Mouse (Mus musculus): ENCODE data around the gene Ccnyl1.
A peak's percentile ranks its signal among the peaks of the same experiment; 100 is the strongest.

Ccnyl1 gene

DNA sequence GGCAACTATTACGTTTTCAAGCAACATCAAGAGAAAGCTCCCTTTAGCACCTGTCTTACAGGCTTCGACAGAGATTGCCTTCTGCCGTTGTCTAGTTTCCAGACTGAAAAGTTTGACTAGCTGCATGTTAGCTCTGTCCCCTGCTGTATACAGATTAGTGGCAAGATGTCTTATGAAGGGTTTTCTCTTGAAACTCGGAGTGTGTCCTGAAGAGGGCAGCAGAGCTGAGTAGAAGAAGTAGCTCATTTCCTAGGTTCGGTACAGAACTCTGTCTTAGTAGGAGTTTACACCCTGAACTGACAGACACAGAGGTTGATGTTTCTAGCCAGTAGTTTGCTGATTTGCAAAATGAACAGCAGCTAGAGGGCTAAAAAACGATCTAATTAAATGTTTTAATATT, 15.0 kb downstream of the Ccnyl1 start:
- peak; percentile 65 to 70 for DNase-seq

DNA sequence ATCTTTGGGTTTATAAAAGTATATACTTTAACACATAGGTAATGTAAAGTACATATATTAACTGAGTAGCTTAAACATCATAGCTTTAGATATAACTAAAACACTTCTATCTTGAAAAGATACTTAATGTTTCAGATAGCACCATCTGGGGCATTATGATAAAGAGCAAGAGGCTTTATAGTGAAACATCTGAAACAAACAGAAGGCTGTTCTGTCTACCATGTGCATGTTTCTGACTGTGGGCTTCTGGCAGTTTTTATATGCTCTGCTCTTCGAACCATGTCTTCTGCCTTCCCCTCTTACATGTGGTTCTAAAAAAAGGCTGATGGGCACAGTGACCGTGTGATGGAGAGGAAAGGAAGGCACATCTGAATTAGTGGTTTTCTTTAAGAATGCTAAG, 16.4 kb downstream of the Ccnyl1 start:
- DNase-seq: no peak

DNA sequence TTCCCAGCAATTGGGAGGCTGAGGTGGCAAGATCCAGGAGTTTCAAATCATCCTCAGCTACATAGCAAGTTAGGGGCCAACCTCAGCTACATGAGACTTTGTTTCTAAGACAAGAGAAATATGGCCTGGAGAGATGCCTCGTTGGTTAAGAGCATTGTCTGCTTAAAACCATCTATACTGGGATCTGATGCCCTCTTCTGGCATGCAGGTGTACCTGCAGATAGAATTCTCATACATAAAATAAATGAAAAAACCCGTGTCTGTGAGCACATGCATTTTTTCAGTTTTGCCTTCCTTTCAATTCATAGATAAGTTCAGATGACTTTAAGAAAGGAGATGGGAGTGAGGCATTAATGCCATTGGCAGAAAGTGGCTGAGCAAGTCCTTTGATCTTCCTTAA, 19.6 kb downstream of the Ccnyl1 start:
- DNase-seq: peak; percentile 45 to 49

DNA sequence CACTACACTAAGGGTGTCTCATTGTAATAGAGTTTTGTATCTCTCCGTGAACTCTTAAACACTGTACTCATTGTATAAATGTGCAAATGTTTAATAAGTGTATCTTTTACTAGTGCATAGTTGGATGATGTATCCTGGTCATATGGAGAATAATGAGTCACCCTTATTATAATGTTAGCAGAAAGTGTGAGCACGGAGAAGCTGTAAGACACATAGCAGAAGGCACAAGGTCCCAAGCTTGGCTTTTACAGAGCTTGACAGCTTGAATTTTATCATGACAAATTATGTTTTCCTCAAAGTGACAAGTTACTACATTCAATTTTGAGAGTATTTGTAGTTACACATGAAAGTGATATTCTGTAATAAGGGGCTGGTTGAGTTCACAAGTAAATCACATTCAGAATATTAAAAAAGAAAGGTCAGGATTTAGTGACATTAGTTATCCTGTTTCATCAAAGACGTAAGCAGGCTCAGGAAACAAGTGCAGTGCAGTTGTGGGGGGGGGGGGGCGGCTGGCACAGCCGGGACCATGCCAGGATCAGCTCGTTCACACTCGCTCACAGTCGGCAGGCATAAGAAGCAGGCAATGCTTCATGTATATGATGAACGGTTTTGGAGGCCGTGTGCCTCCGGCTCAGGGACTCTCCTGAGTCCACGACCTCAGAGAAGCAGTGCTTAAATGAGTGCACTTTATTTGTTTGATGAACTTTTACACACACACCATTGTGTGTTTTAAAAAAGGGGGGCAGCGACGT, 21.9 kb downstream of the Ccnyl1 start:
- DNase-seq: no peak

DNA sequence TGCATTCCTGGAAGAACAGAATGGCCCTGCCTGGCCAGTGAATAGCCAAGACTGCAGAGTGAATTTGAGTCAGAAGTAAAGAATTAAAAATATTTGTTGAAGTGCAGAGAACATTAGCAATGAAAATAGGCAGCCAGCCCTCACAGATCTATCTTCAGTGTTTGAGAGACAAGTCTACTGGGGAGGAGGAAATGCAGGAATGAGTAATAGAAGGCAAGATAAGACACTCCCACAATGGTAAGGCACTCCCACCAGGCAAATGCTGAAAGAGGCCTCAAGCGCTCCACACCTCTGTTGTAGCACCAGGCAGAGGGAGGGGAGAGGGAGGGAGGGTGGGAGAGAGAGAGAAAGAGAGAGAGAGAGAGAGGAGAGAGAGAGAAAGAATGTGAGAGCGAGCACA, 25.2 kb downstream of the Ccnyl1 start:
- no peak for DNase-seq

DNA sequence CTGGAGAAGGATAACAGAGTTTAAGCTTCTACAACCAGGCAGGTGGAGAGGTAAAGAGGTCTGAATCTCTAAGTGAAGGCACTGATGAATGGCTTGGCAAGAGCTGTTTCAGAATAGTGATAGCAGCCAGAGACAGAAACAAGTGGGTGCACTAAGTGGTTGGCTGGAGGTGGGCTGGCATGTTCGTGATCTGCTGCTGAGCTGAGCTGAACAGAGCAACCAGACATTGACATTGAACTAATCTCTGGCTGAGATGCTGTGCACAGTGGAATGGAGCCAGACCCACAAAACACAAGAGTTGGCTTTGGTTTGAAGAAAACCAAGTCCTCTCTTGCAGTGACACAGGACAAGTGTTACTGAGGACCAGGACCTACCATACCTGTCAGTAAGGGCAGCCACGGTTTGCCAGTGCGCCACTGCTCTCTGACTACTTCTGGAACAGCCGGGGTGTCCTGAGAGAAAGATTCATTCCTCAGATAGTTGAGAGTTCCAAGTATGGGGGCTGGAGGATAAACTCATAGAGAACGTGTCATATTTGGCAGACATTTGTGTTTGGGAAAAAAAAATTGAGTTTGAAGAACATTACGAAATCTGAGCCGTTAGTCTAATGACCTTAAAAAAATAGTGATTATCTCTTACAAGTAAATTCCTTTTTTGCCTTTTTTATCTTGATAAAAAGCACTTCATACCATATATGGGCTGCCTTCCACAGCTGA, 26.5 kb downstream of the Ccnyl1 start:
- DNase-seq: no peak

DNA sequence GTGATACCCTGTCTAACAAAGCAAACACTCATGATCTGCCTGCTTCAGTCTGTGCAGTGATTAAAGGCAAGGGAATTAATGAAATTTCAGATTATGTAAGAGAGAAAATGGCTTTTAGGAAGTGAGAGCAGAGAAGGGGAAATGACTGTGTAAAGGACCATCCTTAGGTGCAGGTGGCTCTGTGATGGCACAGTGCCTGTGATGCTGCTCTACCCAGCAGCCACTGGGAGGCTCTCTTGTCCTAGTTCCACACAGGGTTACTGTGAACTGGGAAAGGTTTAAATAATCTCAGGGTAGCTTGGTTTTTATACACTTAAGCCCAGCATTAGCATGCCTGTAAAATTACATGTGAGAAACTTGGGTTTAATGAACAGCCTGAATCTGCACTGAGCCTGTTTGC, 27.2 kb downstream of the Ccnyl1 start:
- DNase-seq: peak; percentile 60 to 67

DNA sequence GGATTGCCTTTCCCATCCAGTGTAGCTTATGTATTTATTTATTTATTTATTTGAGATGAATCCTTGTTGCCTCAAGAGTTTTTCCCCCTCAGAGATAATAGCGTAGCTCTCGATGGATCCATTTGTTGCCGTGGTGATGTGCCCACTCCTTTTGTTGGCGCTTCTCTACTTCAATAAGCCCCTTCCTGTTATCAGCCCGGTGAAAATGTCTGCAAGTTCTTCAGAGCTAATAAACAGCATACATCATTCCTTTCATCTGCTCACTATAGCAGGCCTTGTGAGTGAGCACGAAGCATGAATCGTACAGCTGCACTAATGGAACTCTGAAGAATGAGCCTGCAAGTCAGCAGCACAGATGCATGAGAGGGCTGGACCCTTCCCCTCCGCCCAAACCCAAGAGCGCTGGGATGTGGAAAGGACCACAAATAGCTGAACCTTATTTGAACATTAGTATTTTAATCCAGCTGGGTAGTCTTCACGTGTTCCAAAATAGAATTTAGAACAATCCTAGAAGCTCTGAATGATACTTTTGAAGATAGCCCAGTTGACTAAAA, 30.9 kb downstream of the Ccnyl1 start:
- DNase-seq: no peak

DNA sequence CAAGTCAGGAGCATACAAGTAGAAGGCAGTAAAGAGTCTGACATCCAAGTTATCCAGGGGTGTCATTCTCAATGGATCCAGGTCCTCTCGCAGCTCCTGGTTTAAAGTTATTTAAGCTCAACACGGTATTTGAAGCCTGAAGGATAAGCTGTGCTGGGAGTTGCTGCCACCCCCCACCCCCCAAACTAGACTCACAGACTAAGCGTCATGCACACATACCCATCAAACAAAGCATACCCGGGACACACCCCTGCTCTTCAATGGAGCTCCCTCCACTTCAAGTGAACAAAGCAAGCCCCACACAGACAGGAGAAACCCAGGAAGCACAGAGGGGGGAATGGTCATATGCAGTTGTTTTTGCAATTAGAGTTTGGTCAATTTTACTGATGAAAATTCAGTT, 39.8 kb downstream of the Ccnyl1 start:
- no peak for DNase-seq

DNA sequence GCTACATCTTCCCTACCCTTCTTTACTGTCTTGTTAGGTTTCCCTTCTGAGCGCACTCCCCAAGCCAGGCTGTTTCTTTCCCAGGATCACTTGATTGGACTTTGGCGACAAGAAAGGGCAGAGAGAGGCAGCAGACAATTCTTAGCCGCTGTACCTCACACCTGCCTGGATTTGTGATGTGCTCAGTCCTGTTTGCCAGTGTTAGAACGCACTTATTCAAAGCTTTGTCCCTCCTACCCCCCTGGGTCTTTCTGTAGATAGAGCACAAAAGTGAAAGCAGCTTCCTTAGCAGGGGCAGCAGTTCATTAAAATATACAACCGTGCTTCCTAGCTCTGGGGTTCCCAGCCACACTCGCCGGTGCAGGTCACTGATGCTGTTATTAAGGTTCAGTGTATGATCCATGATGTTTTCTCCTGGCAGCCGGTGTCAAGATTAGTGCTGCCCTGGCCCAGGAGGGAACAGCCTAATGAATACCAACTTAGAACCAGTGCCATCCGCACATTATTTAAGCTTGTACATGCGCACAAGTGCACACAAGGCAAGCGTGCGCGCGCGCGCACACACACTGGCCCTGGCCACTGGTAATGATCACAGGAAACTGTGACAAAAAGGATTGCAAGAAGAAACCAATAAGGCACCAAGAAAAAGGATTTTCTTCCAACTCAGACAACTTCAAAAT, 41.2 kb downstream of the Ccnyl1 start:
- DNase-seq: no peak

DNA sequence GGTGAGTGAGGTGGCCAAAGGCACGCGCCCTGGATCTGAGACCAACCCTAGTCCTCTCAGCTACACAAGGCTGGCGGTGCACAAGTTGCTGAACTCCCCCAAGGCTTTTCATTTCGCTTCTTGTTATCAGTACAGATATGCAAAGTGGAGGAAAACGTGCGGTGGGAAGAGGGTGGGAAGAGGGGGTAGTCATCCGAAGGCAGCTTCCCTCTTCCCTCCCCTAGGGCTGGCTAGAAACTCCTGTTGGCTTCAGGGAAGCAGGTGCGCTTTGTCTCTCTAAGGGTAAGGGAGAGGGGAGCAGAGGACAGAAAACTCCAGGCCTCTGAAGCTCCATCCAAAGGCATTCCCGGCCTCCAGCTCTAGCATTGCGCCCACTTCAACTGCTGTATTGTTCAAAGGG, 41.9 kb downstream of the Ccnyl1 start:
- no peak for DNase-seq

DNA sequence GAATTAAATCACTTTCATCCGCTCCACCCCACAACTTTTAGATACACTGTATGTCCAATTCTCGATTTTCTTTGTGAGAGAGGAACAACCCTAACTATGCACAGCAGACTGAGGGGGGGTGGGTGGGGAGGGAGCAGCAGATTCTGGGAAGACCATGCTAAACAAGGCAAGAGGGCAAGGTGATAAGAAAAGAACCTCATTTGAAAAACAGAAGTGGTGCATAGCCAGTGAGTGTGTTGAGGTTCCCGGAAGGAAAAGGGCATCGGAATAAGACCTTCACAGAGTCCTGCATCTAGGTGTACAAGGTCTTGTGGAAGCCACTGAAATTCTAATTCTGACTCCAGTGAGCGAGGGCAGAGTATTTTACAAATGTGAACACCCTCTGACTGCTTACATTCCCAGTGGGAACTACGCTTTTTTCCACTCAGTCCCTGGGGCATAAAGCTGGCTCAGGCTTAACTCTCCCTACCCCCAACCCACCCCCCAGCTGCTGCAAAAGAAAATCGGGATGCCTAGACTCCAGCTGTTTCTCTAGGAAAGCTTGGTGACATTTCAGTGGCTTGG, 42.5 kb downstream of the Ccnyl1 start:
- DNase-seq: no peak

DNA sequence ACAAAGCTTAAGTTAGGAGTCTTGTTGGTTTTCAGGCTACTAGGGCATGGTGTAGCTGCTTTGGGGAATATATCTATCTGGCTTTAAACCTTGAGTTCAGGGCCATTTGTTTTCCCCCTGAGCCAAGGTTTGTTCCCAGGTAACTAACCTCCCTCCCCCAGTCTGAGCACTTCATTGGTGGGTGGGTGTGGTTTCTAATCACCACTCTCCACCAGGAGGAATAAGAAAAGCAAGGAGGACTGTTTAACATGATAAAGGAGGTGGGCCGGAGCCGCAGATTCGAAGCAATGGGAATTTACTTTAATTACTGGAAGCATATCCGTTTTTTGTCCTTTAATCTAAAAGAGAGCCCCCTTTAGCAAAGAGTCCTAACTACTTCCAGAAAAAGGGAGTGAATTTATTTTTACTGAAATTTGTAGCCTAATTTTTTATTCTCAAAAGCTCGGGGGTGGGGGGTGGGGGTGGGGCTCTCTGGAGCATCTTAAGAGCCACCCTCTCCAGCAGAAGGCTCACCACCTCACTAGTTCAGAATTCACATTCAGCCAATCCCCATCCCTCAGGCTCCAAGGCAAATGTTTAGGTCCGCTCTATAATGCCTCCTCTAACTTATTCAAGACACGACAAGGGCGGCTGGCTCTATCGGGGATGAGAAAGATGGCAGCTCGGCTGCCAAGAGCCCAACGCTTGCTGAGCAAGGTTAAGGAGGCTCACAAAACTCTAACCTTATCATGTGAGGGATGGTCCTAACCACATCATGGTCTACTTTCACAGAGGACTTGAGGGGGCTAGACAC, 43.4 kb downstream of the Ccnyl1 start:
- no peak for DNase-seq

DNA sequence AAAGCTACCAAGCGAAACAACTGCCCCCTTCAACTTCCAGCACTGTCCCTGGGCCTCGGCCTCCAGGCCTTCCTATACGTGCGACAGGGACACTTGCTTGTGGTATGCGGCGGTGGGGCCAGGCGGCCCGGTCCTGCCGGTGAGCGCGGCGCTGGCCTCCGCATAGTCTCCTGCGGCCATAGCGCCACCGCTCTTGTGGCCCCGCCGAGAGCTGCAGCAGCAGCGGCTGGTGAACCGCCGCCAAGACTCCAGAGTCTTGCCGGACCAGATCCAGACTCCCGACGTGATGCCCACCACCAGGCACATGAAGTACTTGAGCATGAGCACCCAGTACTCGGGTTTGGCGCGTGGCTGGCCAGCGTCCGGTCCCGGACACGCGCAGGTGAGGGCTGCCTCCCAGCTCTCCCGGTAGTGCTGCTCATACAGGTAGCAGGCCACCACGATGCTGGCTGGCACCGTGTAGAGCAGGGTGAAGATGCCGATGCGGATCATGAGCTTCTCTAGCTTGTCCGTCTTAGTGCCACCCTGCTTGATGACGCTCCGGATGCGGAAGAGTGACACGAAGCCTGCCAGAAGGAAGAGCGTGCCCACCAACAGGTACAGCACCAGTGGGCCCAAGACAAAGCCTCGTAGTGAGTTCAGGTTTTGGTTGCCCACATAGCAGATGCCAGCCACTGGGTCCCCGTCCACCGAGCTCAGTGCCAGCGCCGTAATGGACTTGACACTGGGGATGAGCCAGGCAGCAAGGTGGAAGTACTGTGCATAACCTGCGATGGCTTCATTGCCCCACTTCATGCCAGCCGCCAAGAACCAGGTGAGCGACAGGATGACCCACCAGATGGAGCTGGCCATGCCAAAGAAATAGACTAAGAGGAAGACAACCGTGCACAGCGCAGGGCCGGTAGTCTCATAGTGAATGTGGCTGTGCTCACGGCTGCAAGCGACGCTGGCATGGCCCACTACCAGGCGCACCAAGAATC, 44.8 kb downstream of the Ccnyl1 start:
- DNase-seq: peak; percentile 10 to 18

DNA sequence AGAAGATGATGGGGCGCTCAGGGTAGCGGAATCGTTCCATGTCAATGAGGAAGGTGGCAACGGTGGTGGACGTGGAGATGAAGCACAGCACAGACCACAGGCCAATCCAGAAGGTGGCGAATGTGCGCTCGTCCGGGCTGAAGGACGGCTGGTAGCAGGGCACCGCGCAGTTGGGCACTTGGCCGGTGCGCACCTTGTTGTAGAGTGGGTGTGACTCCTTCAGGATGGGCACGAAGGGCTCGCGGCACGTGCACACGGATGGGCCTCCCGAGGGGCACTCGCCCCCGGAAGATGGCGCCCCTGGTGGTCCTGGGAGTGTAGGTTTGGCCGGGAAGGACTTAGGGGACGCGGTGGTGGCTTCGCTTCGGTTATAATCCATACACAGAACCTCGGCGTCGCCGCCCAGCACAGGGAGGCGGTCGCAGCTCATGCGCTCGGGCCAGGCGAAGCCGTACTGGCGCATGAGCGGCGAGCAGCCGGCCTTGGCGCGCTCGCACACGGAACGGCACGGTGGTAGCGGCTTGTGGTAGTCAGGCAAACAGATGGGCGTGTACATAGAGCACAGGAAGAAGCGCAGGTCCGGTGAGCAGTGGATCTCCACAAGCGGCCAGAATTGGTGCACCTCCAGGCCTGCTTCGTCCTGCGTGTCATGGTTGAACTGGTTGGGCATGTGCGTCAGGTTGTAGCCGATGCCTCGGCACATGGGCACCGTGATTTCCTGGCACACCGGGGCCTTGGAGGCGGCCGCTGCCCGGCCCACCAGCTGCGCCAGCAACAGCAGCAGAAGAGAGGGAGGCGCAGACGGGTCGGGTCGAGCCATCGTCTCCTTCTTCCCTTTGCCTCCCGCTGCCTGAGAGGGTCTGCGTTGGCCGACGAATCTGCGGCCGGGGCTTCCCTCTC, 45.8 kb downstream of the Ccnyl1 start:
- peak; percentile 55 to 57 for DNase-seq

DNA sequence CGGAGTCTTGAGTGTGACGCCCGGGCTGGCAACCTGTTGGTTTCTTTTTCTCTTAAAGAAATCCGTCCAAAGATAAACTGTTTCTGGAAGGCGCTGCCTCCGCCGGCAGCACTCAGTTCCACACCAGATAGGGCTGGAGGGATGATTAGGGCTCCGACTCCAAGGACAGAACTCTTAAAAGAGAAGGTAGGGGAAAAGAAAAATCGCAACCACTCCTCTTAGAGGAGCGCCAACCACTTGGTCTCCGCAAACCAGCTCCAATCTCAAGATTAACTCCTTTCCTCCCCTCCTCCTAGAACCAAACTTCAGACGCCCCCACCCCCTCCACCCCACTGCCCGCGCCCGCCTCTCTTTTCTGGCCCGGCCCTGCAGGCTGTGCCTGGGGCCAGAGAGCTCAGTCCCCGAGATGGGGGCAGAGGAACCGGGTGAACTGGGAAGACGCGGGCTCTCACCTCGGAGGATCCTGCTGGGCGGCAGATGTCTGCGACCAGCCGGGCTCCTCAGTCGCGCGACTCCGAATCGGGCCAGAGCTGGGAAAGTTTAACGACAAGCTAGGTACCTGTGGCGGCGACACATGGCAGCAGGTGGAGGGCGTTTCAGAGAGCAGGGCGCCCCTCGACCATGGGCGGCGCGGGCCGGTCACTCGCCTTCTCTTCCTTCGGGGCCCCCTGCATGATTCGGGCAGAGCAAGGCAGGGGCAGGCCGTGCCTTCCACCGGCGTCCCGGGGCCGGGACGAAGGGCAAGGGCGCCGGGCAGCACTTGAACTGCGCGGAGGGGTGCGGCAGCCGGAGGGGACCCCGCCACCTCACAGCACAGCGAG, 46.6 kb downstream of the Ccnyl1 start:
- DNase-seq: peak in 1 of 2 experiments; percentile 29

DNA sequence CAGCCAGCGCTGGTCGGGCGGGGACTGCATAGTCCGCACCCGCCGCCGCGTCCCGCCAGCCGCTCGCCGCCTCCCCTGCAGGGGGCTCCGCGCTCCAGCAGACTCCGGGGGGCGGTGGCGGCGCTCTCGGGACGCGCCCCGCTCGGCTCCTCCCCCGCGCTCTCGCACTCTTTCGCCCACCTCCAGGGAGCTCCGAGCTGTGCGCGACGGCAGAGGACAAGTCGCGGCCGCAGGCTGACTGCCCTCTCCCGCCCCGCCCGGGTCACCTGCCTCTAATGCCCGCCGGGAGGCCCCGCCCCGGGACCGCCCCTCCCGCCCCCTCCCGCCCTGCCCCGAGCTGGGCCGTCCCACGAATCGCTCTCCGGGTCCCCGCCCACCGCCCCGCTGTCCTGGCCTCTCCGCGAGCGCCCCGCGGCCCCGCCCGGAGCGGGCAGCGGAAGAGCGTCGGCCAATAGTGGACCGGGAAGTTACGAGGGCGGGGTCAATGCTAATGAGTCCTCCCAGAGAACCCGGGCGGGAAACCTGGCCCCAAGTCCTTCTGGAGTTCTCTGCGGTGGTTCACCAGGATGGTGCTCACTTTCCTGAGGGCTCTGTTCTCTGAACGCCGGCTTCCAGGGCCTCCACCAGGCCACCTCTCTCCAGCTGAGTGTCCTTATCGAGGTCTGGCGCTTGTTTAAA, 47.4 kb downstream of the Ccnyl1 start, which contains the start of gene Fzd5:
Gene Fzd5, minus strand, starts transcription at position 250 of the 678 bp plus-strand sequence.
- DNase-seq: peak; percentile 77 to 78

DNA sequence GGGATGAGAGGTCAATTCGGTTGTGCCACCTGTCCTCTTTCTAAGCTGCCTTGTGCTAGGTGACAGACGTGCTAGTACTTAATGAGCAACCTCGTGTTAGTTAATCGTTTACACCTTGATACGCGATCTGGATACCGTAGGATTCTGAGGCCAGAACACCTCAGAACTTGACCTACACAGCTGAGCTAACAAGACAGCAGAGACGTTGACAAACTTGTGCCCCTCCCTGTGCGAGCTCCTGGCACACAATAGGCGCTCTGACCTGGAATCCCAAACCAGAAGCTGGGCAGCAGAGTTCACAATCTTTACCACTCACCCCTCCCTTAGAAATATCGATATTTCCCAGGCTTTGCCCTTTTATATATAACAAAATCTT, 47.9 kb downstream of the Ccnyl1 start:
- peak in 1 of 2 experiments; percentile 35 for DNase-seq

Measured in B cell, adult 2 months (primary cell).